Mouse (Mus musculus) olfactory bulb, adult 2 months (tissue): ENCODE results near the gene Exoc2. TPM values are rescaled to one million over a fixed set of nuclear protein-coding genes. Genes with fewer than 3 reads are reported as not detected.

Experiments used
- H3K27ac ChIP-seq: fragments of 200-500 bp; 2 replicates; pipeline ENCODE4 v1.5.1; 2012; ENCODE audit warnings: low read depth, low read length; ENCODE audit not compliant: insufficient read depth
- H3K4me1 ChIP-seq: fragments of 200-500 bp; 2 replicates; pipeline ENCODE4 v1.6.1; 2012; ENCODE audit warnings: low read length; ENCODE audit not compliant: control insufficient read depth, insufficient read depth
- H3K4me3 ChIP-seq: fragments of 200-500 bp; 2 replicates; pipeline ENCODE4 v1.5.1; 2012; ENCODE audit warnings: mild to moderate bottlenecking, low read depth, low read length, moderate library complexity; ENCODE audit not compliant: insufficient read depth
- CTCF ChIP-seq: fragments of 200-500 bp; IDR thresholded peaks from 2 replicates; pipeline ENCODE4 v1.5.1; 2012; ENCODE audit warnings: low read depth, mild to moderate bottlenecking, low read length, moderate library complexity; ENCODE audit not compliant: insufficient read depth
- POLR2A ChIP-seq: fragments of 200-500 bp; IDR thresholded peaks from 2 replicates; pipeline ENCODE4 v1.6.1; 2012; ENCODE audit warnings: mild to moderate bottlenecking, low read depth, low read length, moderate library complexity; ENCODE audit not compliant: insufficient read depth
- WGBS: fragments of 180-500 bp; shearing (Covaris S2); methylation state at CpG from one replicate; pipeline ENCODE4 v1.1.7; 2018; 5-methylcytosine and 5-hydroxymethylcytosine counted together
- polyA plus RNA-seq: library from polyadenylated mRNA; stranded (reverse); fragments of >200 nt; gene quantifications from 2 replicates; pipeline ENCODE4 v1.2.4, GENCODE M21; 2012; ENCODE audit warnings: low replicate concordance; ENCODE audit not compliant: missing spikeins, insufficient read depth, insufficient read length

The Exoc2 gene
- polyA plus RNA-seq, 1 experiment: not detected

- no peak overlapping the region for H3K27ac ChIP-seq
- no peak overlapping the region for H3K4me3 ChIP-seq
- H3K4me1 ChIP-seq: no peaks in the 10 kb centered on the region
- WGBS: 82% methylated on average over 6 of the region's 6 CpGs
- no peak for TF ChIP-seq POLR2A
- no peak for TF ChIP-seq CTCF
Observed at GRCm38 (mm10) chr13:30994249-30994858, 20.5 kb upstream of the Exoc2 start.

- H3K4me3 ChIP-seq: no peak overlapping the region
- 34% methylated on average over 3 of the region's 3 CpGs for WGBS
- no peaks in the 10 kb centered on the region for H3K4me1 ChIP-seq
- no peak overlapping the region for H3K27ac ChIP-seq
- TF ChIP-seq CTCF: no peak
- TF ChIP-seq POLR2A: no peak
Observed at GRCm38 (mm10) chr13:30993819-30994218, 19.9 kb upstream of the Exoc2 start.

- Histone ChIP-seq H3K27ac (no peak overlapping the region), H3K4me3 (no peak overlapping the region), H3K4me1 (peaks cover 7% of the 10 kb centered on the region)
- TF ChIP-seq CTCF: no peak
- TF ChIP-seq POLR2A: no peak
- 92% methylated on average over 9 of the region's 9 CpGs for WGBS
Observed at GRCm38 (mm10) chr13:30990233-30990632, 16.3 kb upstream of the Exoc2 start.

- H3K4me1 ChIP-seq: peaks cover 7% of the 10 kb centered on the region
- TF ChIP-seq POLR2A (no peak), CTCF (no peak)
- WGBS: 88% methylated on average over 10 of the region's 10 CpGs
- no peak overlapping the region for H3K27ac ChIP-seq
- H3K4me3 ChIP-seq: no peak overlapping the region
Observed at GRCm38 (mm10) chr13:30989710-30990109, 15.8 kb upstream of the Exoc2 start.

GRCm38 (mm10) chr13:30987686-30988085 is 13.8 kb upstream of the Exoc2 start:
- WGBS: 87% methylated on average over 2 of the region's 2 CpGs
- no peak overlapping the region for H3K27ac ChIP-seq

GRCm38 (mm10) chr13:30986934-30987455 is 13.1 kb upstream of the Exoc2 start:
- Histone ChIP-seq H3K4me1 (peaks cover 7% of the 10 kb centered on the region), H3K27ac (no peak overlapping the region), H3K4me3 (no peak overlapping the region)
- WGBS: 74% methylated on average over 10 of the region's 10 CpGs
- TF ChIP-seq POLR2A (no peak), CTCF (no peak)

More at GRCm38 (mm10) chr13:30987686-30988085, 13.8 kb upstream of the Exoc2 start:
- TF ChIP-seq POLR2A (no peak), CTCF (no peak)
- no peak overlapping the region for H3K4me3 ChIP-seq
- peaks cover 7% of the 10 kb centered on the region for H3K4me1 ChIP-seq

- TF ChIP-seq CTCF: no peak
- H3K4me3 ChIP-seq: peak overlapping the region; percentile 24
- peak overlapping the region; percentile 49 for H3K27ac ChIP-seq
- 28% methylated on average over 27 of the region's 27 CpGs for WGBS
- H3K4me1 ChIP-seq: peaks cover 7% of the 10 kb centered on the region
Observed at GRCm38 (mm10) chr13:30985598-30986466, 11.9 kb upstream of the Exoc2 start.

GRCm38 (mm10) chr13:30985275-30985597 is 11.3 kb upstream of the Exoc2 start:
- no peak for TF ChIP-seq POLR2A
- TF ChIP-seq CTCF: no peak
- Histone ChIP-seq H3K4me3 (peak overlapping the region; percentile 24), H3K27ac (no peak overlapping the region), H3K4me1 (peaks cover 7% of the 10 kb centered on the region)
- 16% methylated on average over 13 of the region's 13 CpGs for WGBS

GRCm38 (mm10) chr13:30981666-30982065 is 7.8 kb upstream of the Exoc2 start:
- H3K27ac ChIP-seq: no peak overlapping the region
- no peak overlapping the region for H3K4me3 ChIP-seq
- peaks cover 7% of the 10 kb centered on the region for H3K4me1 ChIP-seq
- 76% methylated on average over 1 of the region's 1 CpGs for WGBS
- TF ChIP-seq CTCF: no peak
- TF ChIP-seq POLR2A: no peak
